Mouse (Mus musculus) heart, embryonic 11.5 days (tissue): ENCODE measurements around the gene Paf1. TPM values are rescaled to one million over a fixed set of nuclear protein-coding genes. Genes with fewer than 3 reads are reported as not detected.

Experiments
- ATAC-seq: fragments of 200-750 bp; cut with Nextera tagmentation; replicated peaks from 2 replicates; pipeline ENCODE4 v1.8.0; 2017; ENCODE audit warnings: moderate library complexity; ENCODE audit not compliant: insufficient number of reproducible peaks, low FRiP score, low TSS enrichment
- H3K27ac ChIP-seq: fragments of 300-500 bp; sonication (generic); 2 replicates; pipeline ENCODE4 v1.5.1; 2014; ENCODE audit warnings: mild to moderate bottlenecking, low read depth, low read length
- H3K27me3 ChIP-seq: fragments of 300-500 bp; sonication (generic); 2 replicates; pipeline ENCODE4 v1.6.1; 2014; ENCODE audit warnings: mild to moderate bottlenecking, low read length, mixed read lengths; ENCODE audit not compliant: control insufficient read depth, insufficient read depth
- H3K36me3 ChIP-seq: fragments of 300-500 bp; sonication (generic); 2 replicates; pipeline ENCODE4 v1.6.1; 2014; ENCODE audit warnings: mild to moderate bottlenecking, low read length, moderate library complexity, mixed read lengths; ENCODE audit not compliant: control insufficient read depth, insufficient read depth
- H3K4me1 ChIP-seq: fragments of 300-500 bp; sonication (generic); 2 replicates; pipeline ENCODE4 v1.6.1; 2014; ENCODE audit warnings: low read length; ENCODE audit not compliant: control insufficient read depth, insufficient read depth
- H3K4me2 ChIP-seq: fragments of 300-500 bp; sonication (generic); 2 replicates; pipeline ENCODE4 v1.6.1; 2014; ENCODE audit warnings: mild to moderate bottlenecking, moderate library complexity
- H3K4me3 ChIP-seq: fragments of 300-500 bp; sonication (generic); 2 replicates; pipeline ENCODE4 v1.5.1; 2014; ENCODE audit warnings: low read depth, low read length
- H3K9ac ChIP-seq: fragments of 300-500 bp; sonication (generic); 2 replicates; pipeline ENCODE4 v1.6.1; 2014; ENCODE audit warnings: mild to moderate bottlenecking, low read depth, low read length, moderate library complexity
- H3K9me3 ChIP-seq: fragments of 300-500 bp; sonication (generic); replicated peaks from 2 replicates; pipeline ENCODE4 v1.6.1; 2016; ENCODE audit warnings: low read length; ENCODE audit not compliant: control insufficient read depth
- WGBS: fragments of 180-500 bp; shearing (Covaris S2); extraction: QIAGEN DNeasy Blood & Tissue Kit; methylation state at CpG from one replicate; pipeline ENCODE4 v1.1.7; 2014; ENCODE audit not compliant: insufficient replicate concordance; 5-methylcytosine and 5-hydroxymethylcytosine counted together
- polyA plus RNA-seq: library from polyadenylated mRNA; unstranded; fragments of >200 nt; fragmentation: Nextera tagmentation; extraction: Ambion mirVana; gene quantifications from 2 replicates; pipeline ENCODE4 v1.2.1, GENCODE M21; 2014

Paf1 gene
- polyA plus RNA-seq, 1 experiment from 2014 or later = 70.2 TPM

GRCm38 (mm10) chr7:28380237-28381016, 12.3 kb upstream of the Paf1 start, which contains the start of gene Zfp36:
Zfp36 (minus strand) TSS chr7:28380253.
- Histone ChIP-seq H3K4me1 (peaks cover 63% of the 10 kb centered on the region), H3K27me3 (no peaks in the 10 kb centered on the region), H3K9ac (peak within 1 kb of the TSS; percentile 89), H3K4me3 (peak within 1 kb of the TSS; percentile 78), H3K4me2 (peak within 1 kb of the TSS; percentile 96), H3K36me3 (no peaks in the 10 kb centered on the region), H3K27ac (peak within 1 kb of the TSS; percentile 98), H3K9me3 (no peaks in the 10 kb centered on the region)
- 43% methylated on average over 17 of the region's 17 CpGs for WGBS
- no peak for ATAC-seq

DNA sequence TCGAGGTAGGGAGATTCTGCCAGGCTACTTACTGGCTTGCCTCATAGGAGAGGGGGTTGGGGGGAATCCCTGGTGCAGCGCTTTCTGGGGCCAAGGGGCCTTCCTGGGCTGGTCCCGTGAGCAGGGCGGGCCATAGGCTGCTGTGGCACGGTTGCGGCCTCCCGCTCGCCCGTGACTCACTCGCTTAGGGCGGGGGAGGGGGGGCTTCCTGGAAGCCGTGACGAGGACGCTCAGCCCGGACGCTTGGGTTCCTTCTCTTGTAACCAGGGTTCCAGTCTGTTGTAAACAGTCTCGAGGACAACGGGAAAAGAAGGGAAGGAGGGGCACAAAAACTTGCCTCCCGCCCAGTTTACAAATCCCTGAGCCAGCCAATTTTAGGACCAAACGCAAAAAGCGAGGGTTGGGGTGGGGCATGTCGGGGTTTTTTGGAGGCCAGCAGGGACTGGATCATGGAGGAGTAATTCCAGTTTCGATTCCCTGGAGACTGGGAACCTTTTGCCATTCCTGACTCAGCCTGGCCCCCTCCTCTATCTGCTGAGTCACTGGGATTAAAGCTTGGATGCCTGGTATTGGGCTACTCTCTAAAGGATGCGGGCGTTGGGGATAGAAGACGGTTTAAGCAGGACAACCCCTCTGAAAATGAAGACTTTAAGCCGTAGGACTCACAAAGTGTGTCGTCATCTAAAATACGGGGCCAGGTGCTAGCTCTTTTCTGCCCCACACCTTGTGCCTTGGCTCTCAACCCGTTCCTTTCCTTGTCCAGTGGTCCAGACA, 11.5 kb upstream of the Paf1 start:
- Histone ChIP-seq H3K9ac (peak overlapping the region; percentile 73), H3K4me1 (peaks cover 58% of the 10 kb centered on the region), H3K36me3 (no peaks in the 10 kb centered on the region), H3K4me2 (peak overlapping the region; percentile 67), H3K9me3 (no peaks in the 10 kb centered on the region), H3K27ac (peak overlapping the region; percentile 98), H3K27me3 (no peaks in the 10 kb centered on the region), H3K4me3 (peak overlapping the region; percentile 35)
- peak; percentile 43; the same call in 1 of the 2 replicates for ATAC-seq
- 4% methylated on average over 30 of the region's 30 CpGs for WGBS

DNA sequence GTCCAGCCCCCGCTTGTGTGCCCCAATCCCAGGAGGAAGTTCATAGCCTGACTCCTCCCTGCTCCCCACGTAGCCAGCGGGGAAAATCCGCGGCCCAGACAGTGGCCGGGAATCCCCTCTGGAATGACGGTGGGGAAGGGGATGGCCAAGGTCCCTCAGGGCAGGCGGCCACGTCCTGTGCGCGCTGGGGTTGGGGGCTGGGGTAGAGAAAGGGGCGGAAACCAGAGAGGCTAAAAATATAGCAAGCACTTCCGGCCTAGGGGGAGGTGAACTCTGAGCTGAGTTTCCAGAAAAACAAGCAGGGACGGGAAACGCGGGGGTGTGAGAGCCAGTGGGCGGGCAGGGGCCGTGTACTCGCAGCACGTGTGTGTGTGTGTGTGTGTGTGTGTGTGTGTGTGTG, 10.8 kb upstream of the Paf1 start:
- Histone ChIP-seq H3K27ac (peak overlapping the region; percentile 98), H3K9ac (peak overlapping the region; percentile 73), H3K36me3 (no peaks in the 10 kb centered on the region), H3K4me1 (peaks cover 52% of the 10 kb centered on the region), H3K4me2 (peak overlapping the region; percentile 67), H3K4me3 (peak overlapping the region; percentile 35), H3K27me3 (no peaks in the 10 kb centered on the region), H3K9me3 (no peaks in the 10 kb centered on the region)
- 3% methylated on average over 20 of the region's 20 CpGs for WGBS
- ATAC-seq = peak; percentile 58

- H3K9me3 ChIP-seq = no peaks in the 10 kb centered on the region
- no peaks in the 10 kb centered on the region for H3K36me3 ChIP-seq
- 44% methylated on average over 12 of the region's 12 CpGs for WGBS
- peak overlapping the region; percentile 35; the same call in 1 of the 2 replicates for H3K4me3 ChIP-seq
- peak overlapping the region; percentile 67 for H3K4me2 ChIP-seq
- no peak; the same call in 1 of the 2 replicates for ATAC-seq
- no peaks in the 10 kb centered on the region for H3K27me3 ChIP-seq
- H3K4me1 ChIP-seq = peaks cover 47% of the 10 kb centered on the region
- peak overlapping the region; percentile 52 for H3K9ac ChIP-seq
- peak overlapping the region; percentile 98 for H3K27ac ChIP-seq
Measured at GRCm38 (mm10) chr7:28382347-28382951, 10.3 kb upstream of the Paf1 start.

DNA sequence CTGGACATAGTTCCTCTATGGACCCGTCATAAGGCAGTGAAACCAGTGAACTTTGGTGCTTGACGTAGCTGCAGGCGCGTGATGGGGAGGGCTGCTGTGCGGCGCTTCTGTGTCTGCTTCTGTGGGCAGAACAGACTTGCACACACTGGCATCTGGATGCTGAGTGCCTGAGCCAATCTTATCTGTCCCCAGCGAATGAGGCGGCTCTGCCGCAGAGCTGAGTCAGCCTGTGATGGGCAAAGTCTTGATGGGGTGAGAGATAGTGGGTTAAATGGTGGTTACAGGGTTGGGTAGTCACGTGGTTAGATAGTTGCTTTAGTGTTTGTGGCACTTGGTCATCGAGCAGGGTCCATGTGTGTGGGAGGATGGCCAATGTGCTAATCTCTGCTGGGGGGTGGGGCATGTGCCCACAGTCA, 9.8 kb upstream of the Paf1 start:
- no peaks in the 10 kb centered on the region for H3K9me3 ChIP-seq
- 0 out of 2 replicates have a peak overlapping the region, but pooled peaks have one; percentile 0 for H3K4me3 ChIP-seq
- H3K36me3 ChIP-seq = no peaks in the 10 kb centered on the region
- peaks cover 42% of the 10 kb centered on the region for H3K4me1 ChIP-seq
- ATAC-seq = no peak
- peak overlapping the region; percentile 67 for H3K4me2 ChIP-seq
- no peaks in the 10 kb centered on the region for H3K27me3 ChIP-seq
- WGBS = 14% methylated on average over 11 of the region's 11 CpGs
- H3K9ac ChIP-seq = peak overlapping the region; percentile 16; the same call in 1 of the 2 replicates
- H3K27ac ChIP-seq = peak overlapping the region; percentile 98

DNA sequence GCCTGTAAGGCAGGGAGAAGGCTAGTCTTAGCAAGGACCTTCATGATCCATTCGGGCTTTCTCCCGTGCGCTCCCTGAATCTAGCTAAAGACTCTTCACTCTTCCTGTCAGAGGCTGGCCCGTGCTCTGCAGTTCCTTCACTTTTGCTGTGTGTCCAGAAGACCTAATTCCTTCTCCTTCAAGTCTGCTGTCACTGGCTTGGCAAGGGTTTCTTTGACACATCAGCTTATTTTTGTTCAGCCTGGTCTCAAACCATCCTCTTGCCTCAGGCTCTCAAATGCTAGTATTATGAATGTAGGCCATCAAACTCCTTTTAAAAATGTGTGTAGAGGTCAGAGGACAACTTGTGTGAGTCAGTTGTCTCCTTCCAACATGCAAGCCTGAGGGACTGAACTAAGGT, 9.1 kb upstream of the Paf1 start:
- no peaks in the 10 kb centered on the region for H3K9me3 ChIP-seq
- ATAC-seq = no peak
- no peaks in the 10 kb centered on the region; the same call in 1 of the 2 replicates for H3K36me3 ChIP-seq
- peak overlapping the region; percentile 98 for H3K27ac ChIP-seq
- H3K4me3 ChIP-seq = no peak overlapping the region
- 69% methylated on average over 4 of the region's 4 CpGs for WGBS
- H3K27me3 ChIP-seq = no peaks in the 10 kb centered on the region
- H3K4me2 ChIP-seq = no peak overlapping the region; the same call in 1 of the 2 replicates
- H3K9ac ChIP-seq = no peak overlapping the region
- H3K4me1 ChIP-seq = peaks cover 38% of the 10 kb centered on the region

- H3K4me3 ChIP-seq = no peak overlapping the region
- ATAC-seq = no peak
- no peak overlapping the region for H3K27ac ChIP-seq
- H3K4me1 ChIP-seq = peaks cover 38% of the 10 kb centered on the region
- no peaks in the 10 kb centered on the region for H3K9me3 ChIP-seq
- no peak overlapping the region for H3K4me2 ChIP-seq
- H3K36me3 ChIP-seq = peaks cover 5% of the 10 kb centered on the region
- no peak overlapping the region for H3K9ac ChIP-seq
- 82% methylated on average over 6 of the region's 6 CpGs for WGBS
- no peaks in the 10 kb centered on the region for H3K27me3 ChIP-seq
Measured at GRCm38 (mm10) chr7:28384162-28384561, 8.6 kb upstream of the Paf1 start.

- Histone ChIP-seq H3K27ac (no peak overlapping the region), H3K9me3 (no peaks in the 10 kb centered on the region)
Measured at GRCm38 (mm10) chr7:28385196-28385595, 7.6 kb upstream of the Paf1 start.

More at GRCm38 (mm10) chr7:28385196-28385595, 7.6 kb upstream of the Paf1 start:
- Histone ChIP-seq H3K4me3 (no peak overlapping the region), H3K36me3 (peaks cover 11% of the 10 kb centered on the region), H3K27me3 (no peaks in the 10 kb centered on the region), H3K9ac (no peak overlapping the region), H3K4me1 (peaks cover 30% of the 10 kb centered on the region), H3K4me2 (no peak overlapping the region)
- ATAC-seq = no peak
- 89% methylated on average over 9 of the region's 9 CpGs for WGBS
